Mouse (Mus musculus) liver, embryonic 16.5 days (tissue): Measurements from ENCODE around the gene Bpifa1. TPM values are rescaled to one million over a fixed set of nuclear protein-coding genes. Genes with fewer than 3 reads are reported as not detected.
"Not testable (repeated sequence)": the region's sequence is repeated elsewhere in the genome, so short reads cannot be mapped to it uniquely, and the experiment has no call there.

Experiments
- ATAC-seq: fragments of 200-750 bp; cut with Nextera tagmentation; 2 replicates; pipeline ENCODE4 v1.8.0; 2017; ENCODE audit warnings: low read depth, mild to moderate bottlenecking, moderate number of reproducible peaks, moderate library complexity
- H3K27ac ChIP-seq: fragments of 300-500 bp; sonication (generic); 2 replicates; pipeline ENCODE4 v1.5.1; 2014; ENCODE audit warnings: mild to moderate bottlenecking, low read length
- H3K27me3 ChIP-seq: fragments of 300-500 bp; sonication (generic); 2 replicates; pipeline ENCODE4 v1.6.1; 2014; ENCODE audit warnings: low read depth, low read length, mixed read lengths; ENCODE audit not compliant: control insufficient read depth, insufficient read depth
- H3K36me3 ChIP-seq: fragments of 300-500 bp; sonication (generic); 2 replicates; pipeline ENCODE4 v1.6.1; 2014; ENCODE audit warnings: mild to moderate bottlenecking; ENCODE audit not compliant: control insufficient read depth, insufficient read depth
- H3K4me1 ChIP-seq: fragments of 300-500 bp; sonication (generic); 2 replicates; pipeline ENCODE4 v1.6.1; 2014; ENCODE audit warnings: low read depth, low read length, mixed read lengths; ENCODE audit not compliant: control insufficient read depth
- H3K4me2 ChIP-seq: fragments of 300-500 bp; sonication (generic); 2 replicates; pipeline ENCODE4 v1.6.1; 2014; ENCODE audit warnings: low read depth, low read length, mixed read lengths
- H3K4me3 ChIP-seq: fragments of 300-500 bp; sonication (generic); 2 replicates; pipeline ENCODE4 v1.5.1; 2014; ENCODE audit warnings: low read depth, mild to moderate bottlenecking, low read length
- H3K9ac ChIP-seq: fragments of 300-500 bp; sonication (generic); 2 replicates; pipeline ENCODE4 v1.6.1; 2014; ENCODE audit warnings: low read depth, low read length
- H3K9me3 ChIP-seq: fragments of 300-500 bp; sonication (generic); replicated peaks from 2 replicates; pipeline ENCODE4 v1.6.1; 2016; ENCODE audit warnings: low read length; ENCODE audit not compliant: control insufficient read depth
- WGBS: fragments of 180-500 bp; shearing (Covaris S2); extraction: QIAGEN DNeasy Blood & Tissue Kit; methylation state at CpG from one replicate; pipeline ENCODE4 v1.1.7; 2014; ENCODE audit not compliant: insufficient replicate concordance; 5-methylcytosine and 5-hydroxymethylcytosine counted together
- polyA plus RNA-seq: library from polyadenylated mRNA; unstranded; fragments of >200 nt; fragmentation: Nextera tagmentation; extraction: Ambion mirVana; gene quantifications from 2 replicates; pipeline ENCODE4 v1.2.1, GENCODE M21; 2015

Bpifa1 gene
- polyA plus RNA-seq, 1 experiment from 2014 or later = not detected

DNA sequence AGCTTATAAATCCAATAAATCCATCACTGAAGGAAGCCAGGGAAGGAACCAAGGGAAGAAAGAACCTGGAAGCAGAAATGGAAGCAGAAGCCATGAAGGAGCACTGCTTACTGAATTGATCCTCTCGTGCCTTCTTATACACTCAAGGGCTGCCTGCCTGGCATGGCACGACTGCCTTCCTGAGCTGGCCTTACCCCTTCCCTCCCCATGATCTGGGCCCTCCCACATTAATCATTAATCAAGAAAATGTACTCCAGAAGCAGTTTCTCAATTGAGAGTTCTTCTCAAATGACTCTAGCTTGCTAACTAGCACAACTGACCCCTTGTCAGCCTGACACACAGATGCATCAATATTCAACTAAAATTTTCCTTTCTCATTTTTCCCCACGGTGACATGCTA lies 26.5 kb downstream of the Bpifa1 start:
- Histone ChIP-seq H3K27me3 (no peaks in the 10 kb centered on the region), H3K36me3 (no peaks in the 10 kb centered on the region), H3K4me1 (no peaks in the 10 kb centered on the region), H3K27ac (no peak overlapping the region), H3K9ac (no peak overlapping the region), H3K4me2 (no peak overlapping the region), H3K4me3 (no peak overlapping the region), H3K9me3 (no peaks in the 10 kb centered on the region)
- ATAC-seq = no peak
- 45% methylated on average over 3 of the region's 3 CpGs for WGBS

DNA sequence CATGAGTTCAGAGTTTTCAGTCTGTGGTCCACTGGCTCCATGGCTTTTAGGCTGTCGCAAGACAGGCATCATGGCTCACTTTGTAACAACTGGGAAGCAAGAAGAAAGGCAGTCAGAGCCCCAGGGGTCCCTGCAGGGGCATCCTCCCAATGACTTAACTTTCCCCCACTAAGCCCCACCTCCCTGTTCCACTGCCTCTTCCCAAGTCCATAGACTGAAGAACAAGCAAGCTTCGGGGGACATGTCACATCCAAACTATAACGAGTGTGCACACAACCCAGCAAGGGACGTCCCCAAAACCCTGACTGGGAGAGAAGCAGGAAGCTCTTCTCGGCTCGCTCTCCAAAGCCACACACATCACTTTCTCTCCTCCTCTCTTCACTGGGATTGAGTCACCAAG lies 28.9 kb downstream of the Bpifa1 start:
- Histone ChIP-seq H3K4me2 (no peak overlapping the region), H3K27me3 (no peaks in the 10 kb centered on the region), H3K4me1 (no peaks in the 10 kb centered on the region), H3K9me3 (no peaks in the 10 kb centered on the region), H3K4me3 (no peak overlapping the region), H3K27ac (no peak overlapping the region), H3K9ac (no peak overlapping the region), H3K36me3 (no peaks in the 10 kb centered on the region)
- ATAC-seq = no peak
- 53% methylated on average over 6 of the region's 6 CpGs for WGBS

- H3K36me3 ChIP-seq = no peaks in the 10 kb centered on the region
- H3K27me3 ChIP-seq = no peaks in the 10 kb centered on the region
- ATAC-seq = no peak
- H3K9me3 ChIP-seq = no peaks in the 10 kb centered on the region
- no peak overlapping the region for H3K4me3 ChIP-seq
- WGBS = 16% methylated on average over 1 of the region's 1 CpGs
- no peaks in the 10 kb centered on the region for H3K4me1 ChIP-seq
- no peak overlapping the region for H3K9ac ChIP-seq
- no peak overlapping the region for H3K27ac ChIP-seq
- no peak overlapping the region for H3K4me2 ChIP-seq
Measured at GRCm38 (mm10) chr2:154173313-154173712, 30.6 kb downstream of the Bpifa1 start.

DNA sequence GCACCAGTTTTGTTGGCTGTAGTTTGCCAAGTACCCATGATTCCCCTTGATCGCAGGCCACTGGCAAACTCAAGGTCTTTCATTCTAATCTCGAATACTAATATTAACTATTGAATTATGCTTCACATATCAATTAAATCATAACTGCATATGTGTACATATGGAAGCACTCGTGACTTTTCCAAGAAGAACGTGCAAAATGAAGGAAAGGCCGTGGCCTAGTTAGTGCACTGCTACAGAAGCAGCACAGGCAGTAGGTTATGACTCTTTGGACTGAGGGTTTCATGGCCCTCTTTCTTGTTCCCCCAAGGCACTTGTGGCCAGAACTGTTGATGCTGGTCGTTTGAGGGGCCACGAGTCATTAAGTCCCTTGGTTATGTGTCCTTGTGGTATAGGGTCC lies 39.2 kb downstream of the Bpifa1 start:
- H3K27me3 ChIP-seq, H3K27ac ChIP-seq, H3K9me3 ChIP-seq, H3K36me3 ChIP-seq, H3K9ac ChIP-seq, H3K4me2 ChIP-seq, H3K4me1 ChIP-seq, H3K4me3 ChIP-seq, ATAC-seq: not testable (repeated sequence)
- WGBS = 55% methylated on average over 7 of the region's 7 CpGs

DNA sequence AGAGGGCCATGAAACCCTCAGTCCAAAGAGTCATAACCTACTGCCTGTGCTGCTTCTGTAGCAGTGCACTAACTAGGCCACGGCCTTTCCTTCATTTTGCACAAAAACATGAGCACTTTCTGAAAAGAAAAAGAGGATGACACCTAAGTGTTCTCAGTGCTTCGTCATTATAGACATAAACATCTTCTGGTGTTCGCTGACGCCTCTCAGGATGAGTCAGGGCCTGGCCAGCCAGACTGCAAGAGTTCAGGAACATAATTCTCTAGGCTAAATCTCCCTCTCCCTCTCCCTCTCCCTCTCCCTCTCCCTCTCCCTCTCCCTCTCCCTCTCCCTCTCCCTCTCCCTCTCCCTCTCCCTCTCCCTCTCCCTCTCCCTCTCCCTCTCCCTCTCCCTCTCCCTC lies 40.4 kb downstream of the Bpifa1 start:
- not testable (repeated sequence) for H3K36me3 ChIP-seq, H3K4me3 ChIP-seq, H3K4me2 ChIP-seq, ATAC-seq, H3K27me3 ChIP-seq, H3K9ac ChIP-seq, H3K9me3 ChIP-seq, H3K27ac ChIP-seq, H3K4me1 ChIP-seq
- WGBS = 40% methylated on average over 4 of the region's 4 CpGs

DNA sequence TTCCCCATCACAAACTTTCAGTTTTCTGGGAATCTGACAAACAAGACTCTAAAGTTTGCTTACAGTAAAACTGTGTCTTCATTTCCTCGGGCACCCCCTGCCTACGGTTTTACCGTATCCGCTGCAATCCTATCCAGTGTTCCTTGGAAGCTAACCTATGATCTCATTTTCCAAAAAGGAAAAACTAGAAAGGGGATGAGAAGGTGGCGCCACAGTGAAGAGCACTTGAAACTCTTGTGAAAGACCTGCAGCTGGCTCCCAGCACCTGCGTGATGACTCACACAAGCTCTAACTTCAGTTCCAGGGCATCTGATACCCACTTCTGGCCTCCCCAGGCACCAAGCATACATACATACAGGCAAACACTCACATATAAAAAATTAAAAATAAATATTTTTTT lies 42.6 kb downstream of the Bpifa1 start:
- H3K36me3 ChIP-seq = no peaks in the 10 kb centered on the region
- no peak overlapping the region for H3K27ac ChIP-seq
- H3K27me3 ChIP-seq = no peaks in the 10 kb centered on the region
- 68% methylated on average over 6 of the region's 6 CpGs for WGBS
- no peak overlapping the region for H3K4me3 ChIP-seq
- H3K9ac ChIP-seq = no peak overlapping the region
- no peak overlapping the region for H3K4me2 ChIP-seq
- ATAC-seq = no peak
- no peaks in the 10 kb centered on the region for H3K4me1 ChIP-seq
- no peaks in the 10 kb centered on the region for H3K9me3 ChIP-seq

- H3K9ac ChIP-seq = no peak overlapping the region
- no peaks in the 10 kb centered on the region for H3K27me3 ChIP-seq
- no peaks in the 10 kb centered on the region for H3K4me1 ChIP-seq
- no peak overlapping the region for H3K27ac ChIP-seq
- no peaks in the 10 kb centered on the region for H3K9me3 ChIP-seq
- ATAC-seq = no peak
- H3K36me3 ChIP-seq = no peaks in the 10 kb centered on the region
- no peak overlapping the region for H3K4me3 ChIP-seq
- no peak overlapping the region for H3K4me2 ChIP-seq
- WGBS = 48% methylated on average over 3 of the region's 3 CpGs
Measured at GRCm38 (mm10) chr2:154185748-154186147, 43.1 kb downstream of the Bpifa1 start.

- Histone ChIP-seq H3K9me3 (no peaks in the 10 kb centered on the region), H3K4me2 (no peak overlapping the region), H3K4me1 (no peaks in the 10 kb centered on the region), H3K27me3 (no peaks in the 10 kb centered on the region), H3K4me3 (no peak overlapping the region), H3K9ac (no peak overlapping the region), H3K27ac (no peak overlapping the region), H3K36me3 (no peaks in the 10 kb centered on the region)
- 26% methylated on average over 5 of the region's 5 CpGs for WGBS
- ATAC-seq = no peak
Measured at GRCm38 (mm10) chr2:154187468-154187867, 44.8 kb downstream of the Bpifa1 start.

GRCm38 (mm10) chr2:154189877-154190434 lies 47.3 kb downstream of the Bpifa1 start:
- no peak overlapping the region for H3K4me3 ChIP-seq
- H3K36me3 ChIP-seq = no peaks in the 10 kb centered on the region
- H3K4me2 ChIP-seq = no peak overlapping the region
- WGBS = 49% methylated on average over 7 of the region's 7 CpGs
- H3K27me3 ChIP-seq = no peaks in the 10 kb centered on the region
- ATAC-seq = no peak
- no peak overlapping the region for H3K9ac ChIP-seq
- H3K27ac ChIP-seq = no peak overlapping the region
- no peaks in the 10 kb centered on the region for H3K9me3 ChIP-seq
- no peaks in the 10 kb centered on the region for H3K4me1 ChIP-seq
